Mouse (Mus musculus) liver, embryonic 13.5 days (tissue): ENCODE data around the gene Blcap. TPM values are rescaled to one million over a fixed set of nuclear protein-coding genes. Genes with fewer than 3 reads are reported as not detected.

Experiments used
- ATAC-seq: fragments of 200-750 bp; cut with Nextera tagmentation; 2 replicates; pipeline ENCODE4 v1.8.0; 2017; ENCODE audit warnings: low read depth, mild to moderate bottlenecking, moderate number of reproducible peaks, moderate library complexity
- DNase-seq: peaks from one replicate; pipeline ENCODE4 v3.0.0; 2022
- H3K27ac ChIP-seq: fragments of 300-500 bp; sonication (generic); 2 replicates; pipeline ENCODE4 v1.5.1; 2015; ENCODE audit warnings: moderate library complexity, mild to moderate bottlenecking, inconsistent platforms
- H3K27me3 ChIP-seq: fragments of 300-500 bp; sonication (generic); 2 replicates; pipeline ENCODE4 v1.6.1; 2015; ENCODE audit warnings: mild to moderate bottlenecking, inconsistent platforms
- H3K36me3 ChIP-seq: fragments of 300-500 bp; sonication (generic); 2 replicates; pipeline ENCODE4 v1.6.1; 2015; ENCODE audit warnings: mild to moderate bottlenecking, inconsistent platforms
- H3K4me1 ChIP-seq: fragments of 300-500 bp; sonication (generic); replicated peaks from 2 replicates; pipeline ENCODE4 v1.6.1; 2015; ENCODE audit warnings: inconsistent platforms
- H3K4me2 ChIP-seq: fragments of 300-500 bp; sonication (generic); 2 replicates; pipeline ENCODE4 v1.6.1; 2015; ENCODE audit warnings: inconsistent platforms, mild to moderate bottlenecking, moderate library complexity
- H3K4me3 ChIP-seq: fragments of 300-500 bp; sonication (generic); replicated peaks from 2 replicates; pipeline ENCODE4 v1.5.1; 2015; ENCODE audit warnings: mild to moderate bottlenecking, inconsistent platforms
- H3K9ac ChIP-seq: fragments of 300-500 bp; sonication (generic); 2 replicates; pipeline ENCODE4 v1.6.1; 2015; ENCODE audit warnings: mild to moderate bottlenecking, inconsistent platforms
- H3K9me3 ChIP-seq: fragments of 300-500 bp; sonication (generic); replicated peaks from 2 replicates; pipeline ENCODE4 v1.6.1; 2016; ENCODE audit warnings: inconsistent platforms
- WGBS: fragments of 180-500 bp; shearing (Covaris S2); methylation state at CpG from one replicate; pipeline ENCODE4 v1.1.7; 2015; ENCODE audit not compliant: insufficient replicate concordance; 5-methylcytosine and 5-hydroxymethylcytosine counted together
- polyA plus RNA-seq: library from polyadenylated mRNA; unstranded; fragments of >200 nt; fragmentation: Nextera tagmentation; extraction: Ambion mirVana; gene quantifications from 2 replicates; pipeline ENCODE4 v1.2.1, GENCODE M21; 2015

Blcap gene
- polyA plus RNA-seq, 1 experiment from 2014 or later = 10.1 TPM

DNA sequence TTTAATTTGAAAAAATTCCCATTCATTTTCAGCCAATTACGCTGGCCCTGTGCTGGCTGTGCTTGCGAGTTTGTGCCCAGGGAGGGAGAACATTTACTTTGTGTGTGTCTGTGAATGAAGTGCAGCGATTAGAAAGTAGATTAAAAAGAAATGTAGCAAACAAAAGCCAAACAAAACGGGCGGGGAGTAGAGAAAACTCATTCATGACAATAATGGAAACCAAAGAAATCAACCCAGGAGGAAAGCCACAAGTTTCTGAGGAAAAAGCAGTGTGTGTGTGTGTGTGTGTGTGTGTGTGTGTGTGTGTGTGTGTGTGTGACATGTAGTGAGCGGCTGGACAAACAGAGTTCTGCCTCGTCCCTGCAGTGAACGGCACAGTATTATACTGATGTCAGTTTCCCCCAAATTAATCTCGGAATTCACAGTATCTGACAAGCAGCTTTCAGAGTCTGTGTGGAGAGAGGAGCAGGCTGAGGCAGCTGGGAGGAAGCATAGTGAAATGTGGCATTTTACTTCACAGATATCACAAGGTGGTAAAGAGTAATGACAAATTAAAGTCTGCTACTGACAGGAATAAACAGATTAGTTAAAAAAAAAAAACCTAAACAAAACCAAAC, 30.0 kb downstream of the Blcap start:
- 63% methylated on average over 9 of the region's 9 CpGs for WGBS

DNA sequence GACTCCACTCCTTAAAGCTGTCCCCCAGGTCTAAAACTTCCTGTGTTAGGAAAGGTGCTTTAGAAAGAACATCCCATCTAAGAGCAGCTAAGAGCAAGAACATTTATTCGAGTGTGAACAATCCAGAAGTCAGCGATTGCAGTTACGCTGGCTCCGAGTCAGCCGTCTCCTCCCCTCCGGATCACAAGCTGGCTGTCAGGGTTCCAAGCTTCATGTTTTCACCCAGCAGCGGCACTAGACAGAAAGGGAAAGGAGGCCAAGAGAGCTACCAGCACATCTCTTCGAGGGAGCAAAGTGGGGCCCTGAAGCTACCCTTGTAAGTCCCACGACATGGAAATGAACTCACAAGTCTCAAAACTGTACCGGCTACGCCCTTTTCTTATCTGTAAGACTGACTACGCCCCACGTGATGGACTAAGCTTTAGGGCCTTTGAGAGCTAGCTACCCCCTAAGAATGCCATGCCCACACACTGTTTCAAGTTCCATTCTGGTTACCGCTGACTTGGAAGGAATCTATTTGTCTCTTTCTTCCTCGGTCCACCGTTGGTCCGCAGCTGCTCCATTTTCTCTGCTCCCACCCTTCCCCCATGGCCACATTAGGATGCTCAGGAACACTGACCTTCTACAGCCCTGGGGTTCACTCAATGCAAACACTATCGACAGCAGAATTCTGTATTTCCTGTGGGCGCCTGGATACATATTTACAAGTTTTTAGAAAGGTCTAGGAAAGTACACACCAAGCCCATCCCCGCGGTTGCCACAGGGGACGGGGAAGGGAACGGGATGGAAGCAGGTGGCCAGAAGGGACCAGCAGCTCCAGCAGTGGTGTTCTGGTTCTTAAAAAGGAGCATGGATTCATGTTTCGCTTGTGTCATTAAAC, 30.8 kb downstream of the Blcap start:
- no peaks in the 10 kb centered on the region for H3K36me3 ChIP-seq
- no peak overlapping the region for H3K27ac ChIP-seq
- H3K9ac ChIP-seq = no peak overlapping the region
- WGBS = 64% methylated on average over 24 of the region's 24 CpGs
- no peak overlapping the region for H3K4me2 ChIP-seq
- no peaks in the 10 kb centered on the region for H3K27me3 ChIP-seq
- ATAC-seq = no peak
- no peaks in the 10 kb centered on the region for H3K9me3 ChIP-seq
- DNase-seq = no peak
- peaks cover 27% of the 10 kb centered on the region for H3K4me1 ChIP-seq
- H3K4me3 ChIP-seq = no peak overlapping the region

More for the DNA sequence above, 30.0 kb downstream of the Blcap start:
- H3K4me3 ChIP-seq = no peak overlapping the region
- H3K4me1 ChIP-seq = peaks cover 27% of the 10 kb centered on the region
- no peak for DNase-seq
- no peaks in the 10 kb centered on the region for H3K36me3 ChIP-seq
- ATAC-seq = no peak
- no peak overlapping the region for H3K4me2 ChIP-seq
- H3K9me3 ChIP-seq = no peaks in the 10 kb centered on the region
- H3K27me3 ChIP-seq = no peaks in the 10 kb centered on the region
- H3K27ac ChIP-seq = no peak overlapping the region
- no peak overlapping the region for H3K9ac ChIP-seq

DNA sequence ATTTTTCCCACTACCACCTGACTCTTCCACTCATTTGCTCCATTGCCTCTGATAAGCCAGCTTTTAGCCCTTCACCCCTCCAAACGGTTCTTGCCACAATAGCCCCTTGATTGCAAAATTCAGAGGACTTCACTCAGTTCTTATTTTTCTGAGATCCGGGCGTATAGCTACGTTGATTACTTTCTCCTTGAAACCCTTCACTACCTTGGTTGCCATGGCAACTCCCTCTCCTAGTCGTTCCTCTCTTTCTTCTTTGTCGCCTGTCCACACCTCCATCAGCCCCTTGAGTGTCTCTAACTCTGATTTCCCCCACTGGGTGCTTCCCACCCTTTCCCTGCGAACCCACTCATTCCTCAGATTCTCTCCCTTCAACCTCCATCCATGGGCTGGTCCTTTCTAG, 34.0 kb downstream of the Blcap start:
- Histone ChIP-seq H3K4me2 (no peak overlapping the region), H3K4me3 (no peak overlapping the region), H3K27ac (no peak overlapping the region), H3K9ac (no peak overlapping the region), H3K36me3 (no peaks in the 10 kb centered on the region), H3K27me3 (0 out of 2 replicates have a peak, but pooled peaks cover 4% of the 10 kb centered on the region), H3K4me1 (peaks cover 21% of the 10 kb centered on the region), H3K9me3 (no peaks in the 10 kb centered on the region)
- DNase-seq (no peak), ATAC-seq (no peak)
- 41% methylated on average over 7 of the region's 7 CpGs for WGBS

DNA sequence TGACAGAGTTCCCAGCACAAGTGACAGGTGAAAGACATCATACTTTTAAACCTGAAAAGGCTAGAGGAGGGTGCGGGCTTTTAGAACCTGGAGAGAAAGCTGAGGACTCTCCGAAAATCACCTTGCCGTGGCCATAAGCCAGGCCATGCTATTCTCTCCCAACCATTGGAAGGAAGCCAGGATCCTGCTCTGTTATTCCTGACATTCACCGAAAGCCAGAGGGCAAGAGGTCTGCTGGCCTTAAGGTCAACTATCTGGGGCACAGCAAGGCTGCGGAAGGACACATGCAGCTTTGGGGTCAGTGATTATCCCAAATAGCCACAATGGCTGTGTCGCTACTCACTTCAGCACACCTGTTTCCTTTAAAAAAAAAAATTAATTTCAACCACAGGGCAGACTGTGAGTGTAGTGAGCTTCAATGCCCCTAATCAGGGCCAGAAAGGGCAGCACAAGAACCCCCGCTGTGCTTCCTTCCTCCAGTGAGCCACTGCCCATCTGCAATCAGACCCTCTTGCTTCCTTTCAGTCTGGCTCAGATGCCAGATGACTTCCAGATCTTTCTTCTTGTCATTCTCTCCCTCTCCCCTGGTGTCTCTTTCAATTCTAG, 34.5 kb downstream of the Blcap start:
- 50% methylated on average over 7 of the region's 7 CpGs for WGBS
- H3K36me3 ChIP-seq = no peaks in the 10 kb centered on the region
- H3K9me3 ChIP-seq = no peaks in the 10 kb centered on the region
- H3K27ac ChIP-seq = no peak overlapping the region
- H3K27me3 ChIP-seq = 0 out of 2 replicates have a peak, but pooled peaks cover 4% of the 10 kb centered on the region
- ATAC-seq (no peak), DNase-seq (no peak)
- H3K4me2 ChIP-seq = no peak overlapping the region
- H3K9ac ChIP-seq = no peak overlapping the region
- H3K4me1 ChIP-seq = peaks cover 15% of the 10 kb centered on the region
- H3K4me3 ChIP-seq = no peak overlapping the region

DNA sequence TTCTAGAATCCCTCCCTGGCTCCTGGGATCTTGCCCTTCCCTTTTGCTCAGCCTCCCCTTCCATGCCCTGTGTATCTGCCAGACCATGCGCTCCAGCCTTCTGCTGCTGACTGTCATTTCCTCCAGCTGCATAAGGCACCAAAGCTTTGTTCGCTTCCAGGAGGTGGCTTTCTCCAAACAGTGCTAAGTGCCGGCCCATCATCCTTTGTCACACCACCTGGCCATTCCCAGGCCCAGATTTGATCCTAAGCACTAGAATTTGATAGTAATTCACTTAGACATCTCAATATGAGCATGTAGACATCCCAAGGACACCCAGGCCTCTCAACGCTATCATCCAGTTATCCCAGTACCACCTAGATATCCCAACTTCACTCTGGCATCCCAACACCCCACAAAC, 36.9 kb downstream of the Blcap start:
- Histone ChIP-seq H3K4me2 (no peak overlapping the region), H3K4me1 (no peaks in the 10 kb centered on the region), H3K4me3 (no peak overlapping the region), H3K27ac (no peak overlapping the region), H3K36me3 (no peaks in the 10 kb centered on the region), H3K27me3 (0 out of 2 replicates have a peak, but pooled peaks cover 4% of the 10 kb centered on the region), H3K9me3 (no peaks in the 10 kb centered on the region), H3K9ac (no peak overlapping the region)
- ATAC-seq (no peak), DNase-seq (no peak)
- 53% methylated on average over 4 of the region's 4 CpGs for WGBS

DNA sequence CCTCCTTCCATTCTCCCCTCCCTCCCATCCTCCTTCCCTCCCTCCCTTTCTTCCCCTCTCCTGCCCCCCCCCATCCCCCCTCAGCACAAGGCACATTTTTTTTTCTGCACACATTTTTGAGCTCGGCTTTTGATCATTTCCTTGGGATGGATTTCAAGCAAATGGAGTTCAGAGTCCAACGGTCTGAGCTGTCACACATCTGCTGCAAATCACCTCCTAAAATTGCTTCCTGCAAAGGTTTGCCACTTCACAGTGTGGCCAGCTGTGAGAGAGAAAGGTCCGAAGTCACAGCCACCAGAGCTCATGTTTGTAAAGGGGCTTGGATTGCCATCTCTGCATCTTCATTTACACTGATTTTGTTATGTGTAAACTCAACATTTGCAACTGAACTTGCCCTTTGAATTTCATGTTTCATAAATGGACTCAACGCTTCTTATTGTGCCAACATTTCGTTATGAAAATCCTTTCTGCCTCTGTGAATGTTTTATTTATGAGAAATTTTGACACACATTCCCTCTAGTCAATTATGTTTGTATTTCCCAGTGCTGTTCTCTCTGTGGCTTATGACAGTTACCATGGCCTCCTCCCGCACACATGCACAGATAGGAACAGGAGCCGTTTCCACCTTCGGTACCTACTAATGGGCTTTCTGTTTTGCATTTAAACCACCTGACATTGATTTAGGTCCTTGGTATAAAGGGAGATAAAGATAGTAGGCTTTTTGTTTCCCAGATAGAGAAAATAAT, 39.2 kb downstream of the Blcap start:
- Histone ChIP-seq H3K4me3 (no peak overlapping the region), H3K27me3 (0 out of 2 replicates have a peak, but pooled peaks cover 4% of the 10 kb centered on the region), H3K4me1 (no peaks in the 10 kb centered on the region), H3K9me3 (no peaks in the 10 kb centered on the region), H3K36me3 (no peaks in the 10 kb centered on the region), H3K9ac (no peak overlapping the region), H3K4me2 (no peak overlapping the region), H3K27ac (no peak overlapping the region)
- DNase-seq (no peak), ATAC-seq (no peak)
- 54% methylated on average over 8 of the region's 8 CpGs for WGBS

DNA sequence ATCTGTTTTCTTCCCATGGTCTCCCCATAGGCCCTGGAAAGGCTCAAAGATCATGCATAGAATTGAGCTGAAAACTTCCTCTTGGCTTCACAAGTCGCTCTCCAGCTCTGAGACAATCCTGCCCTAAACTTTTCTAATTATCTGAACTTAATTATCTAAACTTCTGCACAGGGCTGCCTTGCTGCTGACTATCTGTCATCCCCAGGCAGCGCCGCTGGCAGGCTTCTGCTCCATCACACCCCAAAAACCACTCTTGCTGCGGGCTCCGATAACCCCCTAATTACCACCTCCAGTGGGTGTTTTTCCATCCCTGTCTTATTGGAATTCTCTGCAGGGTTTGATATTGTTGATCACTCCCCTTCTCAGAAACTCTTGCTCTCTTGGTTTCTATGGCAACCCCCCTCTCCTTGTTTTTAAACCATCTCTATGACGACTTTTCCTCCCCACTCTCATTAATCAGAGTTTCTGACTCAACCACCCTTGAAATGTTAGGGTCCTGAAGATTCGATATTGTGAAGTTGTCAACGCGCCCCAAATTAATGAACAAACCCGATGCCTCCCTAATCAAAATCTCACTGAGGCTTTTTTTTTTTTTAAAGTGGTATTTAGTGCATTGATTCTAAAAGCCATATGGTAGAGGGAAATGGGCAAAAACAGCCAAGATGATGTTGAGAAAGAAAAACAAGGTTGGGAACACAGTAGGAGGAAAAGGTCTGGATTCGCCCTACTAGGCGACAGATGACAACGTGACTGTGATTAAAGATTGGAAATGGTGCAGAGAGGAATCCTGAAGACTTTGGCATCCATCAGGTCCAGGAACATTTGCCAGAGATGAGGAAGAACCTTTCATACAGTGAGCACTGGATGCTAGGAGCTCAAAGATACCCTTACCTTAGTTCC, 40.8 kb downstream of the Blcap start:
- 58% methylated on average over 13 of the region's 13 CpGs for WGBS
- Histone ChIP-seq H3K27me3 (0 out of 2 replicates have a peak, but pooled peaks cover 4% of the 10 kb centered on the region), H3K4me2 (no peak overlapping the region), H3K4me1 (no peaks in the 10 kb centered on the region), H3K9me3 (no peaks in the 10 kb centered on the region), H3K36me3 (no peaks in the 10 kb centered on the region), H3K9ac (no peak overlapping the region), H3K27ac (no peak overlapping the region), H3K4me3 (no peak overlapping the region)
- ATAC-seq (0 out of 2 replicates have a peak, but pooled peaks have one; percentile 12), DNase-seq (no peak)

DNA sequence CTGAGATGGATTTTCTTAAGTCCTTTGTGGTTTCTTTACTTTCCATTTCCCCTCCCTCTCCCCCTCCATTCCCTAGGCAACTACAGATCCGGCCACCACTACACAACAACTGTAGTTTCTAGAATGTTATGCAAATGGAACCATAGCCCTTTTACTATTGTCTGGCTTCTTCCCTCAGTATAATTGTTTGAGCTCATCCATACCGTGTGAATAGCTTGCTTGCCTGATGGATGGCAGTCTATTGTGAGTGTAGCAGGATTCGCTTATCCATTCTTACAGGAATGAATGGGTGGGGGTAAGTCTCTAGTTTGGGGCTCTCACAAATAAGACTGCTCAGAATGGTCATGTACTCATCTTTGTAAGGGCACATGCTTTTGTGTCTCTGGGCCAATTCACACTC, 48.5 kb downstream of the Blcap start:
- no peak overlapping the region for H3K4me2 ChIP-seq
- H3K27me3 ChIP-seq = no peaks in the 10 kb centered on the region
- no peak overlapping the region for H3K4me3 ChIP-seq
- no peaks in the 10 kb centered on the region for H3K4me1 ChIP-seq
- H3K9ac ChIP-seq = no peak overlapping the region
- WGBS = 55% methylated on average over 3 of the region's 3 CpGs
- no peaks in the 10 kb centered on the region for H3K36me3 ChIP-seq
- DNase-seq = no peak
- no peak for ATAC-seq
- H3K27ac ChIP-seq = no peak overlapping the region
- H3K9me3 ChIP-seq = no peaks in the 10 kb centered on the region

DNA sequence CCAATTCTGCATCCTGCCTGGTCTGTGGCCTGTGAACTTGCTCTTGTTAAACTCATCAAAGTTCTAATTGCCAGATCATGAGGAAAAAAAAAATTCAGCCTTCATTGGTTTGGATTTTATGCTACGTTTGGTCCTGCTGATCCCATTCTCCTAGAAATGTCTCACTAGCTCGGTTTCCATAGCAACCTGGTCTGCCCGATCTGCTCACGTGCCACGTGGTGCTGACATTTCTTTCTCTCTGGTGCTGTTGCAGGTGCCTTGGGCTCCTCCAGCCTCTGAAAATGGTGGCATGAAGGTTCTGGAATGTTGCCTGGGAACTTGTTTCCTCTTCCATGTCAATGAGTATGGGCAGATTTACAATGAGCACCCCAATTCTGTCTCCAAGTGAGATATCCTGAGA, 50.6 kb downstream of the Blcap start:
- Histone ChIP-seq H3K9me3 (no peaks in the 10 kb centered on the region), H3K4me2 (no peak overlapping the region), H3K27me3 (no peaks in the 10 kb centered on the region), H3K27ac (no peak overlapping the region), H3K4me1 (no peaks in the 10 kb centered on the region), H3K36me3 (no peaks in the 10 kb centered on the region), H3K9ac (no peak overlapping the region), H3K4me3 (no peak overlapping the region)
- WGBS = 45% methylated on average over 5 of the region's 5 CpGs
- DNase-seq (no peak), ATAC-seq (no peak)

DNA sequence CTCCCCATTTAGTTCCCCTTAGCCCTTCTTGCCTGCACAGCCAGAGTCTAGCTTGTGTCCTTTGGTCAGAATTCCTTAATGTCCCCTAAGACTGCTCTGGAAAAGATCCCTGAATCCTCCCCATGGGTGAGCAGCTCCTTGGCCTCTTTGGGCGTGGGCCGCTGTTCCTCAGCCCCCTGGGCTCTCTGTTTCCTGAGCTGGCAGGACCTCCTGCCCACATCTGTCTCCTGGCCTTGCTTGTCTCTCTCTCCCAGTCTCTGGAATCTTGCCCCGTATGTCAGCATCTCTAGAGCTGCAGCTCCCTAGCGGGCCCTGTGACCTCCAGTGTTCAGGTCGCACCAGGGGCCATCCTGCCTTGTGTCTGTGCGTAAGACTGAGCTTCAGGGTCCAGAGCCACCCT, 51.6 kb downstream of the Blcap start:
- 51% methylated on average over 6 of the region's 6 CpGs for WGBS
- Histone ChIP-seq H3K27ac (no peak overlapping the region), H3K9ac (no peak overlapping the region), H3K36me3 (no peaks in the 10 kb centered on the region), H3K9me3 (no peaks in the 10 kb centered on the region), H3K4me3 (no peak overlapping the region), H3K27me3 (no peaks in the 10 kb centered on the region), H3K4me2 (no peak overlapping the region), H3K4me1 (no peaks in the 10 kb centered on the region)
- no peak for ATAC-seq
- DNase-seq = no peak
